Mouse (Mus musculus): ENCODE measurements around the gene Pank1.

- TF ChIP-seq ZC3H11A (IDR thresholded peaks at IDR 0.05; ENCODE audit: borderline replicate concordance, low read depth, low read length), result no peak
- no peak for TF ChIP-seq ZNF384 (IDR thresholded peaks at IDR 0.05; ENCODE audit: low read depth, low read length)
These were observed 74.2 kb downstream of the Pank1 start for GRCm38 (mm10) chr19:34805071-34805470.
